Mouse (Mus musculus) right cerebral cortex, postnatal 4 days (tissue): Measurements from ENCODE around the gene Cldn3.
A peak's percentile ranks its signal among the peaks of the same experiment; 100 is the strongest.
"Not testable (repeated sequence)": the region's sequence is repeated elsewhere in the genome, so short reads cannot be mapped to it uniquely, and the experiment has no call there.

Source experiments
- DNase-seq: peaks from one replicate; pipeline ENCODE4 v3.0.0-alpha.2; 2022

The Cldn3 gene

GRCm38 (mm10) chr5:134985633-134986297, at the start of gene Cldn3:
Gene Cldn3 (plus strand): TSS chr5:134986214.
- DNase-seq, result peak; percentile 31

GRCm38 (mm10) chr5:134936626-134937185, 49.3 kb upstream of the Cldn3 start:
- no peak for DNase-seq

GRCm38 (mm10) chr5:134939069-134939468, 46.9 kb upstream of the Cldn3 start:
- DNase-seq, result no peak

GRCm38 (mm10) chr5:134939554-134939953, 46.5 kb upstream of the Cldn3 start:
- DNase-seq, result not testable (repeated sequence)

GRCm38 (mm10) chr5:134941472-134942209, 44.4 kb upstream of the Cldn3 start:
- no peak for DNase-seq

- no peak for DNase-seq
These were observed 43.3 kb upstream of the Cldn3 start for GRCm38 (mm10) chr5:134942740-134943139.

GRCm38 (mm10) chr5:134944179-134944578, 41.8 kb upstream of the Cldn3 start:
- DNase-seq, result no peak

- no peak for DNase-seq
These were observed 40.6 kb upstream of the Cldn3 start for GRCm38 (mm10) chr5:134945266-134945959.

- no peak for DNase-seq
These were observed 39.8 kb upstream of the Cldn3 start for GRCm38 (mm10) chr5:134946063-134946856.

- DNase-seq, result no peak
These were observed 39.2 kb upstream of the Cldn3 start, which contains the start of gene Cldn4 for GRCm38 (mm10) chr5:134946857-134947255. Gene Cldn4 (minus strand): TSS chr5:134946934.

GRCm38 (mm10) chr5:134947420-134948084, 38.5 kb upstream of the Cldn3 start:
- no peak for DNase-seq

GRCm38 (mm10) chr5:134948085-134948439, 38.0 kb upstream of the Cldn3 start:
- no peak for DNase-seq

GRCm38 (mm10) chr5:134951053-134951884, 34.7 kb upstream of the Cldn3 start:
- no peak for DNase-seq

- no peak for DNase-seq
These were observed 30.5 kb upstream of the Cldn3 start for GRCm38 (mm10) chr5:134955491-134955890.

- DNase-seq, result no peak
These were observed 26.9 kb upstream of the Cldn3 start for GRCm38 (mm10) chr5:134959114-134959513.

GRCm38 (mm10) chr5:134960430-134960829, 25.6 kb upstream of the Cldn3 start:
- DNase-seq, result no peak

- no peak for DNase-seq
These were observed 24.5 kb upstream of the Cldn3 start for GRCm38 (mm10) chr5:134961519-134961918.

GRCm38 (mm10) chr5:134963546-134963945, 22.5 kb upstream of the Cldn3 start:
- no peak for DNase-seq

GRCm38 (mm10) chr5:134964655-134965054, 21.4 kb upstream of the Cldn3 start:
- not testable (repeated sequence) for DNase-seq

GRCm38 (mm10) chr5:134965473-134965851, 20.6 kb upstream of the Cldn3 start:
- peak; percentile 65 for DNase-seq
